Mouse (Mus musculus) heart, adult 2 months (tissue): Measurements from ENCODE around the gene Hoxb6. TPM values are rescaled to one million over a fixed set of nuclear protein-coding genes. Genes with fewer than 3 reads are reported as not detected.

Source experiments
- DNase-seq, 2 experiments: peaks; one replicate each; pipeline ENCODE4 v3.0.0; 2021
- H3K27ac ChIP-seq: fragments of 200-600 bp; 2 replicates; pipeline ENCODE4 v1.8.1; 2022
- H3K27me3 ChIP-seq: fragments of 200-500 bp; 2 replicates; pipeline ENCODE4 v1.6.1; 2012; ENCODE audit warnings: mild to moderate bottlenecking, low read length, inconsistent platforms, mixed read lengths; ENCODE audit not compliant: control insufficient read depth, insufficient read depth
- H3K36me3 ChIP-seq: fragments of 200-500 bp; 2 replicates; pipeline ENCODE4 v1.6.1; 2012; ENCODE audit warnings: low read length, inconsistent platforms; ENCODE audit not compliant: control insufficient read depth, insufficient read depth
- H3K4me1 ChIP-seq: fragments of 200-500 bp; 2 replicates; pipeline ENCODE4 v1.6.1; 2011; ENCODE audit warnings: low read length; ENCODE audit not compliant: control insufficient read depth, insufficient read depth
- H3K4me3 ChIP-seq: fragments of 200-600 bp; 2 replicates; pipeline ENCODE4 v1.8.1; 2022
- H3K79me2 ChIP-seq: fragments of 200-500 bp; replicated peaks from 2 replicates; pipeline ENCODE4 v1.6.1; 2012; ENCODE audit warnings: mild to moderate bottlenecking, inconsistent platforms, low read length, moderate library complexity, mixed read lengths; ENCODE audit not compliant: control insufficient read depth, insufficient read depth
- H3K9ac ChIP-seq: fragments of 200-500 bp; 2 replicates; pipeline ENCODE4 v1.6.1; 2012; ENCODE audit warnings: low read depth, mild to moderate bottlenecking, control low read depth, inconsistent platforms, low read length, mixed read lengths
- CTCF ChIP-seq: fragments of 200-600 bp; IDR thresholded peaks from 2 replicates; pipeline ENCODE4 v1.8.1; 2022; ENCODE audit warnings: antibody characterized with exemption, mild to moderate bottlenecking, moderate library complexity
- EP300 ChIP-seq: fragments of 200-500 bp; IDR thresholded peaks from 2 replicates; pipeline ENCODE4 v1.6.1; 2011; ENCODE audit warnings: low read depth, low read length, control low read depth; ENCODE audit not compliant: insufficient read depth
- POLR2A ChIP-seq: fragments of 200-500 bp; IDR thresholded peaks from 2 replicates; pipeline ENCODE4 v1.6.1; 2011; ENCODE audit warnings: mild to moderate bottlenecking, low read depth, low read length, control low read depth; ENCODE audit not compliant: insufficient read depth
- WGBS: fragments of 180-500 bp; shearing (Covaris S2); methylation state at CpG from one replicate; pipeline ENCODE4 v1.1.7; 2018; 5-methylcytosine and 5-hydroxymethylcytosine counted together
- intact Hi-C: fragments of 180-260 bp; cut with DNase I; formaldehyde crosslinking; loops from one replicate; pipeline ENCODE4 v1.15.1; 2025
- polyA plus RNA-seq: library from polyadenylated mRNA; depleted of rRNA; stranded (reverse); fragments of >200 nt; gene quantifications from 2 replicates; pipeline ENCODE4 v1.2.3, GENCODE M21; 2012
- total RNA-seq, 2 experiments: library from RNA; stranded (reverse); gene quantifications; 2 replicates each; pipeline ENCODE4 v1.2.3; 2021

Hoxb6 gene
- total and polyA plus RNA-seq, 3 experiments, result not detected

DNA sequence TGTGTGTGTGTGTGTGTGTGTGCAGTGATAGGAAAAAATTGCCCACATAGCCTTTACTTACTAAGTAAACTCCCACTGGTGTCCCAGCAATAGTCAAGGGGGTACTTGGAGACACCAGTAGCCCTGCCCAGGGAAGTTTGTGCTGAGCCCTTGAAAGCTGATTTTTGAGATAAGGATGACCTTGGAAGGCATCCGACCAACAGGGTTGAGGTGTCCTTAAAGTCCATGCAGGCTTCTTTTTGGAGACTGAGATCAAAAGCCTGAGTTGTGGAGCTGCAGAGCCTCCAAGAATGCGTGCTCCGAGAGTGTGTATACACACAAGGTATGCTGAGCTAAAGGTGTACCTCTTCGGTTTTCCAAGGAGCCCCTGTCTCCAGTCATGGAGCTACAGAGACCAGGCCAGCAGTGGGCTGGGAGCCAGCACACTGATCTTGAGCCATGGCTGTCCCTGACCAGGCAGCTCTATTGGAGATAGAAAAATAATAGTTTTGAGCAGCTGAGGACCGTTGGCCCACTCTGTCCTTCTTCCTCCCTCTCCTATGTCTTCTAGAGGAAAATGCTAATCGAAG, 29.9 kb upstream of the Hoxb6 start:
- Histone ChIP-seq H3K27ac (no peak overlapping the region), H3K36me3 (no peaks in the 10 kb centered on the region), H3K4me1 (no peaks in the 10 kb centered on the region), H3K9ac (no peak overlapping the region), H3K79me2 (no peaks in the 10 kb centered on the region), H3K4me3 (no peak overlapping the region), H3K27me3 (peaks cover 33% of the 10 kb centered on the region)
- intact Hi-C loops, result no loop called here
- TF ChIP-seq POLR2A (no peak), EP300 (no peak), CTCF (no peak)
- 14% methylated on average over 6 of the region's 6 CpGs for WGBS
- no peak for DNase-seq

DNA sequence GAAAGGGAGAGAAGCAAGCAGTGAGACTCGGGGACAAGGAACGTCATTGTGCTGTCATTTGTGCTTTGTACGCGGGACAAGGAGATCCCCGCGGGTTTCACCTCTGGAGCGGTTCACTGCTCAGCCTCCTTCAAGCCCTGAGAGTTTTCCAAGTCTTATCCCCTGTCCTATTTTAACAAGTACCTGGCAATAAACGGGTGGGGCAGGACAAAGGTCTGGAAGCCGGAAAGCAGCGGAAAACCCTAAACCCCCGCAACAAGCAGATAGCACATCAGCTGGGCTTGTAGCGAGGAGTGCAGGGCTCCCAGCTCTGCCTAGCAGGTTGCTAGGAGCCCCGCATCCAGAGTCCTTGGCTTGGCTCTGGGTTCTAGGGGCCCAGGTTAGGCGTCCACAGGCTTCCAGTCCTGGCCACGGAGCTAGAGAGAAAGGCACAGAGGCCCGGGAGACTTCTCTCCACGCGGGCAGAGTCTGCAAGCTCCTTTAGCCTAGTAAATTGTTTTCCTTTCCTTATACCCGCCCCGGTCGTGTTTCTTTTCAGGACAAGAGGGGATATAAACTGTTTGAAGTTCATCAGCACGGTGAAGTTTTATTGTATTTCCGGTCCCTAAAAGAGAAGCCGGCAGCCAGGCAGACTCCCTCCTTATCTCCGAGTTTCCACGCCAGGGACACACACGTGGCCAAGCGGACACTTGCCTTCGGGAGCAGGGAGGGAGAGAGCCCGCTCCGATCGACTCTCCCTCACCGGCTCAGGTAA, 28.5 kb upstream of the Hoxb6 start:
- H3K27ac ChIP-seq, result no peak overlapping the region
- 2% methylated on average over 33 of the region's 33 CpGs for WGBS
- intact Hi-C loops, result no loop called here

DNA sequence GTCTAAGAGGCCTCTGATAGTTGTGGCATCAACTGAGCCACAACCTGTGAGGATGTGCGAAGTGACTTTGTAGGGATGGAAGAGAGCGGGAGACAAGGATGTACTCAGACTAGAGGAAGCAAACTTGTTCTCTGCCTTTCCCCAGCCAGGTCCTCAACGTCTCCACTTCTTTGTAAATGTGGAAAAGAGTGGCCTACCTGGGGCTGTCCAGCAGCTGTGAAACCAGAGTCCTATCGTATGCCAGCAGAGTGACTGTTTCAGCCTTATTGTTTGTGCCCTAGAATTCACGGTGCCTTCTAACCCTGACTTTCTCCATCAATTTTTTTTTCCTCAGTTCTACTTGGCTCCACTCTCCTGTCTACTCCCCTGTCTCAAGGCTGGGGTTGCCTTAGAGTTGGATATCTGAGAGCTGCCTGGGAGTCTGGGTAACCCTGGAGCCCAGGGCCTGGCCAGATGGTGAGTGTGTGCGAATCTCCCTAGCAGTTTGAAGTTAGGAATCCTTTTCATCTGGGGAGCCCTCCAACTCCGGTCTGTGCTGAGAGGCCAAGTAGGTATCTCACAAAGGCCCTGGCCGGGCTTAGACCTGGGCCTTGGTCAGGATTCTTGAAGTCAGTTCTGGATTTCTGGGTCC, 27.8 kb upstream of the Hoxb6 start:
- WGBS, result 12% methylated on average over 8 of the region's 8 CpGs
- no peaks in the 10 kb centered on the region for H3K4me1 ChIP-seq
- peaks cover 33% of the 10 kb centered on the region for H3K27me3 ChIP-seq
- H3K27ac ChIP-seq, result no peak overlapping the region
- no peak overlapping the region for H3K4me3 ChIP-seq
- H3K36me3 ChIP-seq, result no peaks in the 10 kb centered on the region
- intact Hi-C loops, result no loop called here
- TF ChIP-seq POLR2A (no peak), CTCF (no peak), EP300 (no peak)
- no peaks in the 10 kb centered on the region for H3K79me2 ChIP-seq
- H3K9ac ChIP-seq, result no peak overlapping the region
- DNase-seq, result no peak

More for the DNA sequence above, 28.5 kb upstream of the Hoxb6 start:
- H3K4me3 ChIP-seq, result no peak overlapping the region
- DNase-seq, result no peak
- H3K4me1 ChIP-seq, result no peaks in the 10 kb centered on the region
- no peak overlapping the region for H3K9ac ChIP-seq
- H3K27me3 ChIP-seq, result peaks cover 33% of the 10 kb centered on the region
- TF ChIP-seq CTCF, result no peak
- TF ChIP-seq POLR2A, result no peak
- no peak for TF ChIP-seq EP300
- no peaks in the 10 kb centered on the region for H3K36me3 ChIP-seq
- no peaks in the 10 kb centered on the region for H3K79me2 ChIP-seq

DNA sequence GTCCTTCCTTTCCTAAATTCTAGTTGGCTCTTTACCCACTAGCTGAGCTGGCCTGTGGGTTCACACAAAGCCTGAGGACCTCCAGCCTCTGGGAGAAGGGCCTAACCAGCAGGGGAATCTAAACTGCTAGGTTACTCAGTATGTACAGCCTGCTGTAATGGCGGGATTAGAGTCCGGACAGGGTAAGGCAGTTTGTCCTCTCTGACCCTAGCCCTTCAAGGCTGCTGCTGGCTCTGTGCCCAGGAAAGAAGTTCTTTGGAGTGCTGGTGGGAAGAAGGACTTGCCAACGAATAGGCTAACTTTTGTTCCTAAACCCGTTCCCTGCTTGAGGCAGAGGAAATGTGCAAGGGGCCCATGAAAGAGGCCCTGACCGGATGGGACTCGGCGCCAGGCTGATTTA, 26.3 kb upstream of the Hoxb6 start:
- Histone ChIP-seq H3K79me2 (no peaks in the 10 kb centered on the region), H3K9ac (no peak overlapping the region), H3K36me3 (no peaks in the 10 kb centered on the region), H3K27ac (no peak overlapping the region), H3K4me3 (no peak overlapping the region), H3K27me3 (peaks cover 33% of the 10 kb centered on the region), H3K4me1 (no peaks in the 10 kb centered on the region; the same call in 1 of the 2 replicates)
- no peak for DNase-seq
- intact Hi-C loops, result no loop called here
- WGBS, result 5% methylated on average over 7 of the region's 7 CpGs
- TF ChIP-seq POLR2A (no peak), CTCF (no peak), EP300 (no peak)

DNA sequence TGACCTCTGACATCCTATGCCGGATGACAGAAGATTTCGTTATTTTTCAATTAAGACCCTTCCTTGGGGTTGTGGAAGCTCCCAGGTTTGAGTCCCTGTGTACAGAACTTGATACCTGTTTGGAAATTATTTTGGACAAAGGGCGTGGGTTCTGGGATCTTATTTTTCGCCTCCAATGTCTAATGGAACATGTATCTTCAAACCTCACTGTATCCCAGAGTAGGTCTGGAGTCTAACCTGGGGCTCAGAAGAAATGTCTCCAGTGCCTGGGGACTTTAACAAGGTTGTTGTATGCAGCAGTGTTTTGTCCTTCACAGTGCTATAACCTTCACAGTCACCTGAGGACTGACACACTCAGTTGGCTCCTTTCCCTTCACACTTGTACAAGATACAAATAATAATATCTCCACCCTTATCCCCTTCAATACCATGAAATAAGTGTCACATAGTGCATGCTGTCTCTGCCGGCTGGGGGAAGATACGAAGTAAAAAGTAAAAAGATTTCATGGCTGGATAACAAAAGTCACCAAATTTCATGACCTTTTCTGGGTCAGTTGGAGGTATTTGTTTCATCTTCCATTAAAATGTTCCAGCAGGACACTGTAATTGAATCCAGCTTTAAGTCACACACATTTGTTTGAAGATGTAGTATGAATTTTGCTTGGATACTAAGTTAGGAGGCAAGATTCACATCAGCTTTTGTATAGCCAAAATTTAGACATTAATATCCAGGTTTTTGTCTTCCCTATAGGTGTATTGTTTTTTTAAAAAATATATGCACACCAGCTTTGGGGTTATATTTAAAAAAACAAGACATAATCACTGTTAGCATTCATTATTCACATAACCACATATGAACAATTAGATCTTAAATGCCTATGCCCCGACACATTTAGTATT, 25.0 kb upstream of the Hoxb6 start:
- H3K27me3 ChIP-seq, result peaks cover 39% of the 10 kb centered on the region
- H3K79me2 ChIP-seq, result no peaks in the 10 kb centered on the region
- H3K4me3 ChIP-seq, result no peak overlapping the region
- no peaks in the 10 kb centered on the region for H3K36me3 ChIP-seq
- no peaks in the 10 kb centered on the region; the same call in 1 of the 2 replicates for H3K4me1 ChIP-seq
- TF ChIP-seq EP300 (no peak), CTCF (no peak), POLR2A (no peak)
- H3K27ac ChIP-seq, result no peak overlapping the region
- no peak overlapping the region for H3K9ac ChIP-seq
- WGBS, result 24% methylated on average over 7 of the region's 7 CpGs
- DNase-seq, result no peak
- intact Hi-C loops, result no loop called here
